Mouse (Mus musculus) cerebellum, postnatal 36 days (tissue): ENCODE measurements around the gene Bcan.

ENCODE experiments used
- DNase-seq, 2 experiments: peaks; one replicate each; pipeline ENCODE4 v3.0.0; 2021 to 2022; ENCODE audit warnings: mixed read lengths in 2 of 2

Bcan gene

GRCm38 (mm10) chr3:87996971-87997614, 2.9 kb downstream of the Bcan start:
- peak in 1 of 2 experiments; percentile 20 for DNase-seq

GRCm38 (mm10) chr3:87996401-87996800, 3.6 kb downstream of the Bcan start:
- no peak for DNase-seq

GRCm38 (mm10) chr3:87995331-87995730, 4.7 kb downstream of the Bcan start:
- DNase-seq = no peak

- DNase-seq = no peak
Observed at GRCm38 (mm10) chr3:87993436-87993835, 6.6 kb downstream of the Bcan start.

GRCm38 (mm10) chr3:87989935-87990334, 10.1 kb downstream of the Bcan start:
- no peak for DNase-seq

- no peak for DNase-seq
Observed at GRCm38 (mm10) chr3:87988068-87988467, 12.0 kb downstream of the Bcan start.

GRCm38 (mm10) chr3:87987633-87988032, 12.4 kb downstream of the Bcan start:
- no peak for DNase-seq

GRCm38 (mm10) chr3:87986868-87987267, 13.2 kb downstream of the Bcan start:
- DNase-seq = peak; percentile 90 to 92

- peak in 1 of 2 experiments; percentile 21 for DNase-seq
Observed at GRCm38 (mm10) chr3:87985505-87986320, 14.3 kb downstream of the Bcan start.

GRCm38 (mm10) chr3:87984094-87984493, 15.9 kb downstream of the Bcan start:
- no peak for DNase-seq

- DNase-seq = no peak
Observed at GRCm38 (mm10) chr3:87983627-87984026, 16.4 kb downstream of the Bcan start.

GRCm38 (mm10) chr3:87982836-87983601, 17.0 kb downstream of the Bcan start:
- DNase-seq = no peak

GRCm38 (mm10) chr3:87981894-87982835, 17.9 kb downstream of the Bcan start:
- DNase-seq = no peak

GRCm38 (mm10) chr3:87981214-87981760, 18.7 kb downstream of the Bcan start:
- DNase-seq = no peak

- no peak for DNase-seq
Observed at GRCm38 (mm10) chr3:87980728-87981127, 19.3 kb downstream of the Bcan start.

- no peak for DNase-seq
Observed at GRCm38 (mm10) chr3:87980085-87980484, 19.9 kb downstream of the Bcan start.

GRCm38 (mm10) chr3:87979493-87979892, 20.5 kb downstream of the Bcan start:
- no peak for DNase-seq

- DNase-seq = no peak
Observed at GRCm38 (mm10) chr3:87974381-87974987, 25.5 kb downstream of the Bcan start.

- no peak for DNase-seq
Observed at GRCm38 (mm10) chr3:87973593-87974380, 26.2 kb downstream of the Bcan start.

GRCm38 (mm10) chr3:87972776-87973175, 27.3 kb downstream of the Bcan start:
- DNase-seq = no peak

- no peak for DNase-seq
Observed at GRCm38 (mm10) chr3:87972203-87972664, 27.8 kb downstream of the Bcan start.
